Mouse (Mus musculus): ENCODE measurements around the gene Klc1. TPM values are rescaled to one million over a fixed set of nuclear protein-coding genes. Genes with fewer than 3 reads are reported as not detected.

Klc1 gene
- polyA plus RNA-seq, 1 experiment: 252 TPM

DNA sequence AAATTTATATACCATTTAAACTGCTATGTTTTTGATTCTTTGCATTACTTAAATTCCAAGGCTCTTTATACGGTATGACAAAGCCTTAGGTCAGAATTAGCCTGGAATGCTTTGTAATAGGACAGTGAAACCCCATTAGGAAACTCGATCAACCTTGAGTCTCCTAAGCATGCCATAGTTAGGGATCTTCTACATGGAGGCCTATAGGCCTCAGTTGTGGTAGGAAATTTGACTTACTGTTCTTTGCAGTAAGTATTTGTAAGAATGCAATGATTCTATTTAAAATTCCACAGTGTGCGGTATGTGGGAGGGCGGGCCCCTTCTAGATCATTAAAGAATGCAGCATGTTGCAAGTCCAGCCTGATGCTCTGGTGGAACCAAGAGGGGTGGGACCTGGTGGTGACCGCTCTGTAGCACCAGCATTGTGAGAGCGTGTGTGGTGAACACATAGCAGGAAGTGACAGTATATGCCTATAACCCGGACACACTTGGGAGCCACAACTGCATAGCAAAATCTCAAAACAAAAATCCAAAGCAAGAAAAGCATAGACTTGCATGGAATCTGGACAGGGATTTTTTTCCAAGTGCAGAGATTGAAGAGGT is 1.8 kb downstream of the Klc1 start:
- Histone ChIP-seq H3ac (ENCODE audit: control insufficient read depth, insufficient read length) (no peak overlapping the region), H3K4me3 (peak overlapping the region; percentile 87), H3K36me3 (ENCODE audit: control insufficient read depth, insufficient read depth) (no peaks in the 10 kb centered on the region), H3K27me3 (ENCODE audit: control insufficient read depth, insufficient read depth, insufficient read length) (no peaks in the 10 kb centered on the region), H3K79me2 (ENCODE audit: control insufficient read depth, insufficient read depth) (peaks cover 64% of the 10 kb centered on the region), H3K4me2 (ENCODE audit: low read depth) (peak overlapping the region; percentile 93)
- TF ChIP-seq MYOG (IDR thresholded peaks at IDR 0.05; ENCODE audit: control insufficient read depth in 1 of 3, insufficient read depth in 1 of 3, insufficient read length in 2 of 3, low read depth in 2 of 3): no peak
- TF ChIP-seq POLR2AphosphoS2 (IDR thresholded peaks at IDR 0.05; ENCODE audit: insufficient read length, low read depth): no peak
- TF ChIP-seq TCF3 (IDR thresholded peaks at IDR 0.05; ENCODE audit: insufficient read length, low read depth): no peak
- TF ChIP-seq CEBPB (IDR thresholded peaks at IDR 0.05; ENCODE audit: insufficient read depth, poor library complexity, severe bottlenecking): 0 out of 2 replicates have a peak, but pooled peaks have one; percentile 23
- no peak for TF ChIP-seq E2F4 (IDR thresholded peaks at IDR 0.05; ENCODE audit: insufficient read depth)

DNA sequence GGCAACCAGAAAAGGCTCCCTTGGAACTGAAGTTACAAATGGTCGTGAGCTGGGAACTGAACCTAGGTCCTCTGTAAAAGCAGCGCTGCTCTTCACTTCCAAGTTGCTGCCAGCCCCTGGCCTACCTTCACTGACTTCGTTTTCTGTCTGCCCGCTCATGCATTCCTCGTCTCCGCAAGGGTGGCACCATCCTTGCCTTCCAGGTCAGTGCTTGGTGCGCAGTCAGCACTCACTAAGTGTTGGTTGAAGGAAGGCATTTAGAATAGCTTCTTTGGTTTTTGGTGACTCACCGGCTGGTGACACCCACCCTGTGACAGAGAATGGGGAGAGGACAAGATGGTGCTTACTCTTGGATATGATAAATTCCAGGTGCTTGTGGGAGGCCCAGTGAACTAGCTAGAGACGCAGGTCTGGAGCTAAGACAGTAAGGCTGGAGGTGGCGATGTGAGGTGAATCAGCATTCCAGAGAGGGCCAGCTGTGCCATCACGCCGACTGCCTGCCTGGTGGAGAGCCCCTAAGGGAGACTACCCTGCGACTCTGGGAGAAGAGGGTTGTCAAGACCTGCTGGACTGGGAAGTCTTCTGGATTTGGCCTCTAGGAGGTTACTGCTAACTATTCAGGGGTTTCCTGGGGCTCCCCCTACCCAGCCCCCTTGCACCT is 4.1 kb downstream of the Klc1 start:
- Histone ChIP-seq H3K27me3 (ENCODE audit: control insufficient read depth, insufficient read depth, insufficient read length) (no peaks in the 10 kb centered on the region), H3K36me3 (ENCODE audit: control insufficient read depth, insufficient read depth) (no peaks in the 10 kb centered on the region), H3K4me2 (ENCODE audit: low read depth) (peak overlapping the region; percentile 5), H3K4me3 (no peak overlapping the region), H3K79me2 (ENCODE audit: control insufficient read depth, insufficient read depth) (peaks cover 87% of the 10 kb centered on the region), H3ac (ENCODE audit: control insufficient read depth, insufficient read length) (no peak overlapping the region)
- TF ChIP-seq MYOG (IDR thresholded peaks at IDR 0.05; ENCODE audit: control insufficient read depth in 1 of 3, insufficient read depth in 1 of 3, insufficient read length in 2 of 3, low read depth in 2 of 3): peak in 1 of 3 experiments; percentile 62
- no peak for TF ChIP-seq CEBPB (IDR thresholded peaks at IDR 0.05; ENCODE audit: insufficient read depth, poor library complexity, severe bottlenecking)
- peak in 2 of 3 experiments; percentile 10 to 61 for TF ChIP-seq MYOD1 (IDR thresholded peaks at IDR 0.05; ENCODE audit: control insufficient read depth in 1 of 3, insufficient read length in 2 of 3, low read depth in 2 of 3)

DNA sequence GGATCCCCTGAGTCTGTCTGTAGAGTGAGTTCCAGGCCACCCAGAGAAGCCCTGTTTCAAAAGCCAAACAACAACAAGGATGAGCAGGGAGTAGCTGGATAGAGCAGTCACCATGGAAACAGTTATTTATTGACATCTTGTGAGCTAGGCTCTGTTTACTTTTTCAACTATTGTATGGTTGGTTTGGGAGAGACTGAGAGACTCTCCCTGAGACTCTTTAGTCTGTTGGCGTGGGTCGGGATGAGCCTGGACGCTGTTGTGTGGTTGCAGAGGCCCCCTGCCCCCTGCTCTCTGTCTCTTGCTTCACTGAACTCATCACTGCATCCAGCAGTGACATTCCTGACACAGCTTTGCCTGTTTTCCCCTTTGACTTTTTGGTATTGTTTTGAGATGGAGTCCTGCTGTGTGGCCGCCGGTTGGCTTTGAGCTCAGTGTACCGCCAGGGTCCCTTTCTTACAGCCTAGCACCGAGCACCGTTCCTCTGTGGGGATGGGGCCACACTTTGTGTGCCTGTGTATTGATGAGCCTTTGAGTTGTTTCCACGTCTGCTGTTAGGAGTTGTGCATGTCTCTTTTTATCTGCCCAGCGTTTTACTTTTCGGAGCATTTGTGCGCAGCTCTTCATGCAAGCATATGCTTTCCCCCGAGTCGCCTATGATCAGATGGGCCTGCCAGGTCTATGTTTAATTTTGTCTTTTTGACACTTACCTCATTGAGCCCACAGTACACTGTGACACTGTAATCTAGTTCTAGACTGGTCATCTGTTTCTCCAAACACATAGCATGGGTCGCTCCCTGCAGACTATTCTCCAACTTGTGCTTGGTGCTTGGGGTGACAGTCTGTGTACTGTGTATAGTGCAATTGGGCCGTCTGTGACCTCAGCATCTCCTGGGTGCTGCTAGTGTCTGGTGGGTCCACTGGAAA is 7.9 kb downstream of the Klc1 start:
- Histone ChIP-seq H3K4me3 (no peak overlapping the region), H3K27me3 (ENCODE audit: control insufficient read depth, insufficient read depth, insufficient read length) (no peaks in the 10 kb centered on the region), H3K79me2 (ENCODE audit: control insufficient read depth, insufficient read depth) (peaks cover 99% of the 10 kb centered on the region), H3K4me2 (ENCODE audit: low read depth) (no peak overlapping the region), H3ac (ENCODE audit: control insufficient read depth, insufficient read length) (no peak overlapping the region), H3K36me3 (ENCODE audit: control insufficient read depth, insufficient read depth) (no peaks in the 10 kb centered on the region)
- TF ChIP-seq REST (IDR thresholded peaks at IDR 0.05; ENCODE audit: insufficient read depth, insufficient read length) (no peak), MAX (IDR thresholded peaks at IDR 0.05; ENCODE audit: low read depth) (no peak), MYOG (IDR thresholded peaks at IDR 0.05; ENCODE audit: control insufficient read depth in 1 of 3, insufficient read depth in 1 of 3, insufficient read length in 2 of 3, low read depth in 2 of 3) (no peak)

DNA sequence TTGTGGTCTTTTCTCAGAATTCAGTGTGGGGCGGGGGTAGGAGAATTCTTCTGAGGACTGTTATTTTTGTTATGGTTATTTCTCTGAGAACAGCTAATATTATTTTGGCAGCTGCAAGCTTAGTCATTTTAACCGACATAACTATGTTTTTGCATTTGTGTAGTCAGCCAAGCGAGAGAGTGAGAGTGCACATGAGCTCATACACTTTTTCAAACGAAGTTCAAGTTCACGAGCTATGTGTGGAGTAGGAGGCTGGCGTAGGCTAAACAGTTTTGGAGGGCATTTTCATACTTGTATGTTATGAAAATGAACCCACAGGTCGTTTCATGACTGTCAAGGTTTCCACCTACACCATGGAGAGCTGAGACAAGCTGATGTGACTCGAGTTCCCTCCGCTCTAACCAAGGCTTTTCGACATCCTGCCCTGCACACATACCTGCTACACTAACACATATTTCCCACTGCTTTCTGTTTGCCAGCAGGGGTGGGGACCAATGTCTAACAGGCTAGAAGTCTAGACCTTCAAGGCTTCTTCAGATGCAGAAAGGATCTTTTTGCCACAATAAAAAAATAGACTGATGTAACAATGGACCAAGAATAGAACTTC is 9.8 kb downstream of the Klc1 start:
- H3K27me3 ChIP-seq (ENCODE audit: control insufficient read depth, insufficient read depth, insufficient read length): no peaks in the 10 kb centered on the region
- H3K36me3 ChIP-seq (ENCODE audit: control insufficient read depth, insufficient read depth): peaks cover 13% of the 10 kb centered on the region
- no peak overlapping the region for H3ac ChIP-seq (ENCODE audit: control insufficient read depth, insufficient read length)
- peak overlapping the region; percentile 33 for H3K4me2 ChIP-seq (ENCODE audit: low read depth)
- no peak overlapping the region for H3K4me3 ChIP-seq
- TF ChIP-seq MYOD1 (IDR thresholded peaks at IDR 0.05; ENCODE audit: control insufficient read depth in 1 of 3, insufficient read length in 2 of 3, low read depth in 2 of 3): no peak
- TF ChIP-seq MYOG (IDR thresholded peaks at IDR 0.05; ENCODE audit: control insufficient read depth in 1 of 3, insufficient read depth in 1 of 3, insufficient read length in 2 of 3, low read depth in 2 of 3): no peak
- no peak for TF ChIP-seq USF1 (IDR thresholded peaks at IDR 0.05; ENCODE audit: low read depth)
- TF ChIP-seq TCF3 (IDR thresholded peaks at IDR 0.05; ENCODE audit: insufficient read length, low read depth): no peak
- TF ChIP-seq POLR2A (IDR thresholded peaks at IDR 0.05; ENCODE audit: insufficient read length, low read depth): no peak
- no peak for TF ChIP-seq SRF (IDR thresholded peaks at IDR 0.05; ENCODE audit: control insufficient read depth, insufficient read length, low read depth)
- TF ChIP-seq E2F4 (IDR thresholded peaks at IDR 0.05; ENCODE audit: insufficient read depth): no peak
- TF ChIP-seq TCF12 (IDR thresholded peaks at IDR 0.05; ENCODE audit: insufficient read depth, poor library complexity, severe bottlenecking): no peak
- no peak for TF ChIP-seq POLR2AphosphoS2 (IDR thresholded peaks at IDR 0.05; ENCODE audit: insufficient read length, low read depth)
- TF ChIP-seq MAX (IDR thresholded peaks at IDR 0.05; ENCODE audit: low read depth): no peak
- TF ChIP-seq REST (IDR thresholded peaks at IDR 0.05; ENCODE audit: insufficient read depth, insufficient read length): no peak
- TF ChIP-seq CEBPB (IDR thresholded peaks at IDR 0.05; ENCODE audit: insufficient read depth, poor library complexity, severe bottlenecking): no peak
- peaks cover 94% of the 10 kb centered on the region for H3K79me2 ChIP-seq (ENCODE audit: control insufficient read depth, insufficient read depth)

All from myocyte (in vitro differentiated cells).